Mouse (Mus musculus) CH12.LX (cell line): ENCODE data around the gene Pin1. TPM values are rescaled to one million over a fixed set of nuclear protein-coding genes. Genes with fewer than 3 reads are reported as not detected.

Source experiments
- DNase-seq: peaks from one replicate; pipeline ENCODE4 v3.0.0-alpha.2; 2013; ENCODE audit errors: extremely low read depth
- H3K27ac ChIP-seq: 2 replicates; pipeline ENCODE4 v1.5.1; 2012; ENCODE audit warnings: low read depth, mild to moderate bottlenecking, control low read depth, moderate library complexity; ENCODE audit not compliant: insufficient read depth
- H3K27me3 ChIP-seq: replicated peaks from 2 replicates; pipeline ENCODE3; 2012; ENCODE audit warnings: inconsistent platforms
- H3K36me3 ChIP-seq, 2 experiments: replicated peaks in 1 of 2; 2 replicates each; pipeline versions ENCODE3 to v1.6.1; 2012; ENCODE audit warnings: inconsistent platforms in 1 of 2, low read length in 1 of 2, mild to moderate bottlenecking in 1 of 2, mixed read lengths in 1 of 2, moderate library complexity in 1 of 2; ENCODE audit not compliant: control insufficient read depth in 1 of 2, insufficient read depth in 1 of 2
- H3K4me1 ChIP-seq, 2 experiments: 2 replicates each; pipeline ENCODE4 v1.6.1; 2012; ENCODE audit warnings: inconsistent platforms in 1 of 2, moderate library complexity in 1 of 2; ENCODE audit not compliant: insufficient read depth in 2 of 2, control insufficient read depth in 1 of 2
- H3K4me2 ChIP-seq: 2 replicates; pipeline ENCODE4 v1.6.1; 2012; ENCODE audit warnings: low read depth, mild to moderate bottlenecking, control low read depth; ENCODE audit not compliant: poor library complexity, insufficient read depth, severe bottlenecking
- H3K4me3 ChIP-seq, 3 experiments: fragments of 150-350 bp in 1 of 3; sonication (generic) in 1 of 3; replicated peaks in 1 of 3; 2 replicates each; pipeline versions ENCODE3 to v1.5.1; 2011 to 2012; ENCODE audit warnings: low read depth in 2 of 3, low read length in 2 of 3, mild to moderate bottlenecking in 2 of 3, moderate library complexity in 2 of 3, control low read depth in 1 of 3, improper control_type of control experiment in 1 of 3, inconsistent platforms in 1 of 3, mixed read lengths in 1 of 3; ENCODE audit not compliant: poor library complexity in 1 of 3
- H3K79me2 ChIP-seq: replicated peaks from 2 replicates; pipeline ENCODE4 v1.6.1; 2012; ENCODE audit warnings: mild to moderate bottlenecking, moderate library complexity; ENCODE audit not compliant: control insufficient read depth, poor library complexity, insufficient read depth, severe bottlenecking; ENCODE audit errors: extremely low read depth
- H3K9ac ChIP-seq: 2 replicates; pipeline ENCODE4 v1.6.1; 2012; ENCODE audit warnings: low read depth, mild to moderate bottlenecking, control low read depth, moderate library complexity; ENCODE audit not compliant: insufficient read depth
- H3K9me3 ChIP-seq: replicated peaks from 2 replicates; pipeline ENCODE3; 2012; ENCODE audit warnings: low read length, inconsistent platforms, mixed read lengths
- BHLHE40 ChIP-seq: IDR thresholded peaks from 2 replicates; pipeline ENCODE4 v1.6.1; 2011; ENCODE audit warnings: mild to moderate bottlenecking, low read depth, low read length, improper control_type of control experiment
- CHD1 ChIP-seq: IDR thresholded peaks from 2 replicates; pipeline ENCODE4 v1.6.1; 2012; ENCODE audit warnings: low read depth, low read length, improper control_type of control experiment, inconsistent platforms
- CHD2 ChIP-seq: IDR thresholded peaks from 2 replicates; pipeline ENCODE4 v1.6.1; 2011; ENCODE audit warnings: low read length, improper control_type of control experiment
- E2F4 ChIP-seq: IDR thresholded peaks from 2 replicates; pipeline ENCODE4 v1.6.1; 2011; ENCODE audit warnings: low read depth, low read length, improper control_type of control experiment; ENCODE audit not compliant: insufficient replicate concordance
- ELF1 ChIP-seq: IDR thresholded peaks from 2 replicates; pipeline ENCODE4 v1.6.1; 2014; ENCODE audit warnings: low read depth, mild to moderate bottlenecking, inconsistent platforms, low read length, improper control_type of control experiment
- EP300 ChIP-seq: IDR thresholded peaks from 2 replicates; pipeline ENCODE4 v1.6.1; 2011; ENCODE audit warnings: low read length, improper control_type of control experiment
- ETS1 ChIP-seq: conservative IDR thresholded peaks from 2 replicates; pipeline ENCODE4 v1.6.1; 2012; ENCODE audit warnings: low read depth, mild to moderate bottlenecking, inconsistent platforms, low read length, improper control_type of control experiment, moderate library complexity
- HCFC1 ChIP-seq: IDR thresholded peaks from 2 replicates; pipeline ENCODE4 v1.6.1; 2012; ENCODE audit warnings: low read depth, mild to moderate bottlenecking, inconsistent platforms, low read length, improper control_type of control experiment
- JUN ChIP-seq: IDR thresholded peaks from 2 replicates; pipeline ENCODE4 v1.6.1; 2011; ENCODE audit warnings: low read depth, mild to moderate bottlenecking, low read length, improper control_type of control experiment, moderate library complexity; ENCODE audit not compliant: insufficient read depth
- JUND ChIP-seq: conservative IDR thresholded peaks from 2 replicates; pipeline ENCODE4 v1.6.1; 2011; ENCODE audit warnings: low read depth, low read length, improper control_type of control experiment
- KAT2A ChIP-seq: IDR thresholded peaks from 2 replicates; pipeline ENCODE4 v1.6.1; 2012; ENCODE audit warnings: low read length, improper control_type of control experiment, inconsistent platforms; ENCODE audit not compliant: insufficient replicate concordance
- MAX ChIP-seq: IDR thresholded peaks from 2 replicates; pipeline ENCODE4 v1.6.1; 2011; ENCODE audit warnings: low read length, improper control_type of control experiment
- MAZ ChIP-seq: IDR thresholded peaks from 2 replicates; pipeline ENCODE4 v1.6.1; 2012; ENCODE audit warnings: low read depth, mild to moderate bottlenecking, inconsistent platforms, low read length, improper control_type of control experiment, moderate library complexity
- MEF2A ChIP-seq: IDR thresholded peaks from 2 replicates; pipeline ENCODE4 v1.6.1; 2014; ENCODE audit warnings: low read depth, mild to moderate bottlenecking, inconsistent platforms, low read length, improper control_type of control experiment, borderline replicate concordance
- MXI1 ChIP-seq: IDR thresholded peaks from 2 replicates; pipeline ENCODE4 v1.6.1; 2011; ENCODE audit warnings: mild to moderate bottlenecking, low read depth, low read length, improper control_type of control experiment
- MYC ChIP-seq: IDR thresholded peaks from 2 replicates; pipeline ENCODE4 v1.6.1; 2011; ENCODE audit warnings: low read depth, mild to moderate bottlenecking, improper control_type of control experiment, low read length
- NELFE ChIP-seq: IDR thresholded peaks from 2 replicates; pipeline ENCODE4 v1.6.1; 2011; ENCODE audit warnings: low read depth, low read length, improper control_type of control experiment
- NRF1 ChIP-seq: IDR thresholded peaks from 2 replicates; pipeline ENCODE4 v1.6.1; 2014; ENCODE audit warnings: low read depth, mild to moderate bottlenecking, inconsistent platforms, low read length, improper control_type of control experiment, moderate library complexity
- PAX5 ChIP-seq: IDR thresholded peaks from 2 replicates; pipeline ENCODE4 v1.6.1; 2012; ENCODE audit warnings: low read length, inconsistent platforms, mixed read lengths
- POLR2AphosphoS2 ChIP-seq: IDR thresholded peaks from 2 replicates; pipeline ENCODE4 v1.6.1; 2011; ENCODE audit warnings: low read depth, low read length, improper control_type of control experiment
- RCOR1 ChIP-seq: conservative IDR thresholded peaks from 2 replicates; pipeline ENCODE4 v1.6.1; 2012; ENCODE audit warnings: low read depth, mild to moderate bottlenecking, inconsistent platforms, low read length, improper control_type of control experiment
- SIN3A ChIP-seq: IDR thresholded peaks from 2 replicates; pipeline ENCODE4 v1.6.1; 2012; ENCODE audit warnings: low read length, improper control_type of control experiment, inconsistent platforms
- SMC3 ChIP-seq: IDR thresholded peaks from 2 replicates; pipeline ENCODE4 v1.6.1; 2011; ENCODE audit warnings: low read depth, low read length, improper control_type of control experiment
- TCF12 ChIP-seq: IDR thresholded peaks from 2 replicates; pipeline ENCODE4 v1.6.1; 2014; ENCODE audit warnings: low read depth, mild to moderate bottlenecking, inconsistent platforms, low read length, improper control_type of control experiment
- UBTF ChIP-seq: IDR thresholded peaks from 2 replicates; pipeline ENCODE4 v1.6.1; 2012; ENCODE audit warnings: low read depth, mild to moderate bottlenecking, inconsistent platforms, low read length, improper control_type of control experiment, moderate library complexity
- USF1 ChIP-seq: IDR thresholded peaks from 2 replicates; pipeline ENCODE4 v1.6.1; 2014; ENCODE audit warnings: low read depth, mild to moderate bottlenecking, inconsistent platforms, low read length, improper control_type of control experiment
- USF2 ChIP-seq: conservative IDR thresholded peaks from 2 replicates; pipeline ENCODE4 v1.6.1; 2011; ENCODE audit warnings: low read depth, low read length, improper control_type of control experiment
- ZKSCAN1 ChIP-seq: IDR thresholded peaks from 2 replicates; pipeline ENCODE4 v1.6.1; 2012; ENCODE audit warnings: low read depth, inconsistent platforms, low read length, improper control_type of control experiment, borderline replicate concordance
- ZMIZ1 ChIP-seq: IDR thresholded peaks from 2 replicates; pipeline ENCODE4 v1.6.1; 2012; ENCODE audit warnings: low read depth, mild to moderate bottlenecking, inconsistent platforms, low read length, improper control_type of control experiment
- dilution Hi-C: fragments of 300-500 bp; cut with MboI; formaldehyde crosslinking; loops from 2 replicates; pipeline ENCODE4 v1.14.3; 2020; ENCODE audit warnings: low sequenced_read_pairs; ENCODE audit not compliant: extremely low pct_unique_long_range_greater_than_20kb, extremely low pct_ligation_motif_present
- in situ Hi-C: fragments of 300-500 bp; cut with MboI; formaldehyde crosslinking; loops from 3 replicates; pipeline ENCODE4 v1.14.3; 2019; ENCODE audit warnings: low sequenced_read_pairs, low pct_ligation_motif_present, low pct_unique_long_range_greater_than_20kb, mixed read lengths
- polyA plus RNA-seq: library from polyadenylated mRNA; unstranded; fragments of >175 nt; gene quantifications from 2 replicates; pipeline ENCODE4 v1.2.1, GENCODE M21; 2012; ENCODE audit warnings: low read depth; ENCODE audit not compliant: insufficient read length
- total RNA-seq, 2 experiments: library from RNA; depleted of rRNA; stranded (reverse); fragments of 300-350 nt in 1 of 2; fragments of >200 nt in 1 of 2; gene quantifications; 2 replicates each; pipeline ENCODE4 v1.2.3; 2012 to 2014

The Pin1 gene
- total and polyA plus RNA-seq, 3 experiments: 37.0 to 48.6 (median 43.0) TPM

GRCm38 (mm10) chr9:20606269-20606668 lies 45.6 kb upstream of the Pin1 start:
- TF ChIP-seq SMC3 (no peak), SIN3A (no peak), POLR2AphosphoS2 (no peak), NRF1 (no peak), CHD2 (no peak), NELFE (no peak), JUN (no peak), E2F4 (no peak), HCFC1 (no peak), JUND (no peak), ZKSCAN1 (no peak), UBTF (no peak), MAZ (no peak), ZMIZ1 (no peak), USF1 (no peak), ETS1 (no peak), ELF1 (no peak), MAX (no peak), USF2 (no peak)
- Histone ChIP-seq H3K9me3 (peaks cover 3% of the 10 kb centered on the region), H3K9ac (peak overlapping the region; percentile 91; the same call in 1 of the 2 replicates), H3K27ac (no peak overlapping the region), H3K36me3 (peaks cover 0 to 15% of the 10 kb centered on the region in 2 experiments), H3K4me1 (peaks cover 3 to 18% of the 10 kb centered on the region in 2 experiments; a peak in 2 of 4 replicates), H3K79me2 (no peaks in the 10 kb centered on the region), H3K4me2 (peak overlapping the region; percentile 14; the same call in 1 of the 2 replicates), H3K4me3 (no peak overlapping the region), H3K27me3 (no peaks in the 10 kb centered on the region)
- dilution Hi-C loops (no loop called here), in situ Hi-C loops (no loop called here)
- no peak for DNase-seq

- Histone ChIP-seq H3K36me3 (peaks cover 0 to 15% of the 10 kb centered on the region in 2 experiments), H3K9ac (peak overlapping the region; percentile 91), H3K4me3 (peak overlapping the region; percentile 69 to 91 (median 86)), H3K27ac (peak overlapping the region; percentile 96), H3K4me2 (peak overlapping the region; percentile 14), H3K79me2 (no peaks in the 10 kb centered on the region), H3K4me1 (peaks cover 0 to 11% of the 10 kb centered on the region in 2 experiments; a peak in 1 of 4 replicates), H3K27me3 (no peaks in the 10 kb centered on the region), H3K9me3 (peaks cover 3% of the 10 kb centered on the region)
- DNase-seq: peak; percentile 88
- dilution Hi-C loops: no loop called here
- in situ Hi-C loops: no loop called here
- TF ChIP-seq MAX: peak; percentile 45
- TF ChIP-seq TCF12: peak; percentile 74
- TF ChIP-seq MXI1: peak; percentile 69; the same call in 1 of the 2 replicates
- TF ChIP-seq PAX5: no peak
- peak; percentile 73 for TF ChIP-seq NELFE
- TF ChIP-seq HCFC1: peak; percentile 83
- TF ChIP-seq ZMIZ1: peak; percentile 47
- no peak for TF ChIP-seq RCOR1
- TF ChIP-seq ELF1: peak; percentile 92
- TF ChIP-seq UBTF: no peak
- no peak for TF ChIP-seq ETS1
- TF ChIP-seq BHLHE40: 0 out of 2 replicates have a peak, but pooled peaks have one; percentile 2
- TF ChIP-seq MEF2A: no peak; the same call in 1 of the 2 replicates
- peak; percentile 69; the same call in 1 of the 2 replicates for TF ChIP-seq KAT2A
- no peak for TF ChIP-seq MYC
- no peak for TF ChIP-seq CHD1
- TF ChIP-seq EP300: no peak
- TF ChIP-seq SIN3A: peak; percentile 82; the same call in 1 of the 2 replicates
- TF ChIP-seq NRF1: peak; percentile 38; the same call in 1 of the 2 replicates
- no peak for TF ChIP-seq E2F4
Measured at GRCm38 (mm10) chr9:20607100-20607974, 44.6 kb upstream of the Pin1 start.
